Comparison of ENCODE assay signal across 8 mouse cellular contexts in the genomic region with DNA sequence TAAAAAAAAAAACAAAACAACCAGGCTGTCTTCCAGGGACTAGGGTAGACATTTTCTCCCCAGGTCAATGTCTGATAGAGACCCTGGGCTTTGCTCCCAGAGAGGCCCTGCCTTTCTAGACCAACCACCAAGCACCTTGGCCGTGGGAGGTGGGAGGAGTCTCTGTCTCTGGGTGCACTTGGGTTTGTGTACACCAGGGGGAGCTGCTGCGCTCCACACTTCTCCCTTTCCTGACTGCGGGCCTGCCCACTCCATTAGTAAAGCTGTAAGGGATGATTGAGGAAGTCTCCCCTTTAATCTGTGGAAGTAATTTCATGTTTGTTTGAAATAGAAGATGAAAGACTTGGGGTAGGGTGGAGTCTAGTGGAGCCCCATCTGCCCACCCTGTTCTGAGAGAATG. TPM values are rescaled to one million over a fixed set of nuclear protein-coding genes. Genes with fewer than 3 reads are reported as not detected.
DNase-seq lines count a peak whose midpoint lies in the region; ATAC-seq lines count a peak whose summit lies in the region.
"Had no signal": no experiment of that assay in that cellular context is flagged by ENCODE, and none has a peak within 500 bp of the region (broad histone marks: within the 10 kb centered on the region; RNA-seq: fewer than 3 reads in every experiment).

No protein-coding gene starts in this region.

- DNase-seq in hindbrain, embryonic 10.5 days (ENCODE audit: low spot score), result peak; percentile 60
- peak; percentile 59 to 66 for DNase-seq in B cell, adult 2 months
- peak; percentile 79 for DNase-seq in MEL-GATA-1-ER (ENCODE audit: extremely low read depth, low read depth)
- peak; percentile 74 for DNase-seq in embryo, embryonic 9.5 days (ENCODE audit: extremely low spot score)
- peak; percentile 60 for DNase-seq in liver, embryonic 13.5 days
- peak; percentile 45 for DNase-seq in spleen, adult 12 weeks (ENCODE audit: low spot score)

- 71% methylated on average over 3 of the region's 3 CpGs for WGBS in hindbrain, embryonic 10.5 days
- 73% methylated on average over 3 of the region's 3 CpGs for WGBS in hindbrain, embryonic 16.5 days
- 40% methylated on average over 3 of the region's 3 CpGs for WGBS in liver, embryonic 13.5 days (ENCODE audit: insufficient replicate concordance)

- no peak overlapping the region for H3K4me3 ChIP-seq in hindbrain, embryonic 10.5 days
- H3K4me3 ChIP-seq in hindbrain, embryonic 16.5 days (ENCODE audit: low read length), result no peak overlapping the region
- no peak overlapping the region for H3K4me3 ChIP-seq in liver, embryonic 13.5 days (replicated peaks)
- H3K4me3 ChIP-seq: megakaryocyte, embryonic 14.5 days had no signal

- H3K27me3 ChIP-seq in hindbrain, embryonic 10.5 days (ENCODE audit: insufficient read depth, poor library complexity, severe bottlenecking), result peaks cover 97% of the 10 kb centered on the region
- H3K27me3 ChIP-seq in hindbrain, embryonic 16.5 days (replicated peaks; ENCODE audit: control insufficient read depth, insufficient read depth, low read length), result no peaks in the 10 kb centered on the region; the same call in 1 of the 2 replicates
- no peaks in the 10 kb centered on the region for H3K27me3 ChIP-seq in liver, embryonic 13.5 days
- H3K27me3 ChIP-seq: megakaryocyte, embryonic 14.5 days had no signal

- H3K27ac ChIP-seq in hindbrain, embryonic 10.5 days, result peak overlapping the region; percentile 75; the same call in 1 of the 2 replicates
- H3K27ac ChIP-seq in hindbrain, embryonic 16.5 days (ENCODE audit: low read depth, low read length), result no peak overlapping the region
- H3K27ac ChIP-seq in liver, embryonic 13.5 days, result no peak overlapping the region

- H3K4me1 ChIP-seq in hindbrain, embryonic 10.5 days (replicated peaks), result peaks cover 61% of the 10 kb centered on the region
- peaks cover 8% of the 10 kb centered on the region; the same call in 1 of the 2 replicates for H3K4me1 ChIP-seq in hindbrain, embryonic 16.5 days (ENCODE audit: control insufficient read depth, insufficient read depth, low read depth, low read length)
- peaks cover 27% of the 10 kb centered on the region for H3K4me1 ChIP-seq in liver, embryonic 13.5 days (replicated peaks)

- ATAC-seq in hindbrain, embryonic 16.5 days, result no peak
- ATAC-seq in liver, embryonic 13.5 days (ENCODE audit: low read depth), result peak; percentile 45; the same call in 1 of the 2 replicates

- H3K9me3 ChIP-seq in hindbrain, embryonic 10.5 days, result peaks cover 3% of the 10 kb centered on the region; the same call in 1 of the 2 replicates
- no peaks in the 10 kb centered on the region for H3K9me3 ChIP-seq in hindbrain, embryonic 16.5 days (ENCODE audit: control insufficient read depth, low read length)
- no peaks in the 10 kb centered on the region for H3K9me3 ChIP-seq in liver, embryonic 13.5 days (replicated peaks)

- no peak overlapping the region for H3K9ac ChIP-seq in hindbrain, embryonic 16.5 days (ENCODE audit: low read depth, low read length)
- H3K9ac ChIP-seq in liver, embryonic 13.5 days, result no peak overlapping the region

- no peak overlapping the region for H3K4me2 ChIP-seq in hindbrain, embryonic 16.5 days (ENCODE audit: low read length)
- no peak overlapping the region for H3K4me2 ChIP-seq in liver, embryonic 13.5 days

- peaks cover 48% of the 10 kb centered on the region for H3K36me3 ChIP-seq in hindbrain, embryonic 10.5 days
- H3K36me3 ChIP-seq in hindbrain, embryonic 16.5 days (ENCODE audit: control insufficient read depth, insufficient read depth, low read length), result peaks cover 16% of the 10 kb centered on the region
- H3K36me3 ChIP-seq in liver, embryonic 13.5 days, result peaks cover 22% of the 10 kb centered on the region

RNA-seq across cellular contexts. Expression of gene Gm17018, which starts 20.8 kb away (rescaled TPM):
- polyA plus RNA-seq in hindbrain, embryonic 10.5 days (2016; fragmentation: Nextera tagmentation; extraction: Ambion mirVana), result 48.8 and 62.1 TPM in 2 replicates
- 77.0 and 85.7 TPM in 2 replicates for polyA plus RNA-seq in hindbrain, embryonic 16.5 days (2015; fragmentation: Nextera tagmentation; extraction: Ambion mirVana)
- polyA plus RNA-seq in liver, embryonic 13.5 days (2015; fragmentation: Nextera tagmentation; extraction: Ambion mirVana), result 19.9 and 21.5 TPM in 2 replicates

RNA-seq across cellular contexts. Expression of gene Poll, which starts 20.9 kb away (rescaled TPM):
- polyA plus RNA-seq in hindbrain, embryonic 10.5 days (2016; fragmentation: Nextera tagmentation; extraction: Ambion mirVana), result 21.5 and 21.6 TPM in 2 replicates
- 11.1 and 14.6 TPM in 2 replicates for polyA plus RNA-seq in hindbrain, embryonic 16.5 days (2015; fragmentation: Nextera tagmentation; extraction: Ambion mirVana)
- 6.7 and 7.1 TPM in 2 replicates for polyA plus RNA-seq in liver, embryonic 13.5 days (2015; fragmentation: Nextera tagmentation; extraction: Ambion mirVana)
